Mouse (Mus musculus): ENCODE measurements around the gene Ptk6. TPM values are rescaled to one million over a fixed set of nuclear protein-coding genes. Genes with fewer than 3 reads are reported as not detected.

Gene Ptk6
- polyA plus RNA-seq, 1 experiment from 2014 or later, result 0.07 TPM

DNA sequence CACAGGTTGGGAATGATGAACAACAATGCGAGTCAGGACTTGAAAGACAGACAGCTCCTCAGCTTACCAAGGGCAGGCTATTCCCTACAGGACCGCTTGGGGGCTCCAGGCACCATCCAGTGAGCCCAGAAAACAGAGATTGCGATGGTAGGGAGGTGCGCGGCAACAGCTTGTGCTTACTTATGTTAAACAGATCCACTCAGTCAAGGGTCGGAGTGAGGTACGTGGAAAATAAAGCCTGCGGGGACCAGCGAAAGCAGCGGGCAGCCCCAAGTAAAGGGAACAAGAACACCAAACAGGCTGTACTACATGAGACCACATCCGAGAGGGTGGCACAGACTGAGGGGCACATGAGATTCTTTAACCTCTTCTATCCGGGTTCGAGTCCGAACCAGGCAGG is 16.0 kb downstream of the Ptk6 start:
- Histone ChIP-seq H3K9ac (ENCODE audit: low read length) (peak overlapping the region; percentile 92), H3K4me3 (ENCODE audit: low read length) (peak overlapping the region; percentile 82), H3K36me3 (ENCODE audit: control insufficient read depth, insufficient read depth) (no peaks in the 10 kb centered on the region), H3K27ac (ENCODE audit: low read length) (peak overlapping the region; percentile 93), H3K9me3 (replicated peaks; ENCODE audit: control insufficient read depth, low read length) (no peaks in the 10 kb centered on the region), H3K4me1 (ENCODE audit: control insufficient read depth, insufficient read depth, low read length) (peaks cover 6% of the 10 kb centered on the region), H3K27me3 (ENCODE audit: control insufficient read depth, insufficient read depth, low read length) (no peaks in the 10 kb centered on the region), H3K4me2 (ENCODE audit: low read depth, low read length) (peak overlapping the region; percentile 96)
- peak; percentile 77 for ATAC-seq (replicated peaks; ENCODE audit: extremely low read depth, insufficient read depth, low FRiP score)
- under 1% methylated on average over 14 of the region's 14 CpGs for WGBS

- no peak overlapping the region for H3K27ac ChIP-seq (ENCODE audit: low read length)
- no peaks in the 10 kb centered on the region for H3K9me3 ChIP-seq (replicated peaks; ENCODE audit: control insufficient read depth, low read length)
- no peak overlapping the region for H3K4me3 ChIP-seq (ENCODE audit: low read length)
- ATAC-seq (replicated peaks; ENCODE audit: extremely low read depth, insufficient read depth, low FRiP score), result no peak
- WGBS, result 53% methylated on average over 6 of the region's 6 CpGs
- H3K9ac ChIP-seq (ENCODE audit: low read length), result no peak overlapping the region
- H3K4me1 ChIP-seq (ENCODE audit: control insufficient read depth, insufficient read depth, low read length), result no peaks in the 10 kb centered on the region
- H3K4me2 ChIP-seq (ENCODE audit: low read depth, low read length), result no peak overlapping the region
- H3K36me3 ChIP-seq (ENCODE audit: control insufficient read depth, insufficient read depth), result no peaks in the 10 kb centered on the region
- H3K27me3 ChIP-seq (ENCODE audit: control insufficient read depth, insufficient read depth, low read length), result no peaks in the 10 kb centered on the region
Measured at GRCm38 (mm10) chr2:181180898-181181297, 21.7 kb downstream of the Ptk6 start.

- no peak overlapping the region for H3K4me3 ChIP-seq (ENCODE audit: low read length)
- ATAC-seq (replicated peaks; ENCODE audit: extremely low read depth, insufficient read depth, low FRiP score), result no peak
Measured at GRCm38 (mm10) chr2:181178471-181178870, 24.1 kb downstream of the Ptk6 start.

GRCm38 (mm10) chr2:181178015-181178414 is 24.6 kb downstream of the Ptk6 start:
- H3K4me1 ChIP-seq (ENCODE audit: control insufficient read depth, insufficient read depth, low read length), result no peaks in the 10 kb centered on the region
- WGBS, result 65% methylated on average over 3 of the region's 3 CpGs
- H3K27me3 ChIP-seq (ENCODE audit: control insufficient read depth, insufficient read depth, low read length), result no peaks in the 10 kb centered on the region
- H3K9ac ChIP-seq (ENCODE audit: low read length), result no peak overlapping the region
- H3K36me3 ChIP-seq (ENCODE audit: control insufficient read depth, insufficient read depth), result no peaks in the 10 kb centered on the region
- H3K4me2 ChIP-seq (ENCODE audit: low read depth, low read length), result no peak overlapping the region
- H3K27ac ChIP-seq (ENCODE audit: low read length), result no peak overlapping the region
- no peak overlapping the region for H3K4me3 ChIP-seq (ENCODE audit: low read length)
- H3K9me3 ChIP-seq (replicated peaks; ENCODE audit: control insufficient read depth, low read length), result no peaks in the 10 kb centered on the region
- no peak for ATAC-seq (replicated peaks; ENCODE audit: extremely low read depth, insufficient read depth, low FRiP score)

More at GRCm38 (mm10) chr2:181178471-181178870, 24.1 kb downstream of the Ptk6 start:
- H3K27ac ChIP-seq (ENCODE audit: low read length), result no peak overlapping the region
- no peaks in the 10 kb centered on the region for H3K36me3 ChIP-seq (ENCODE audit: control insufficient read depth, insufficient read depth)
- no peaks in the 10 kb centered on the region for H3K27me3 ChIP-seq (ENCODE audit: control insufficient read depth, insufficient read depth, low read length)
- H3K4me1 ChIP-seq (ENCODE audit: control insufficient read depth, insufficient read depth, low read length), result no peaks in the 10 kb centered on the region
- WGBS, result 51% methylated on average over 5 of the region's 5 CpGs
- no peak overlapping the region for H3K4me2 ChIP-seq (ENCODE audit: low read depth, low read length)
- H3K9me3 ChIP-seq (replicated peaks; ENCODE audit: control insufficient read depth, low read length), result no peaks in the 10 kb centered on the region
- no peak overlapping the region for H3K9ac ChIP-seq (ENCODE audit: low read length)

DNA sequence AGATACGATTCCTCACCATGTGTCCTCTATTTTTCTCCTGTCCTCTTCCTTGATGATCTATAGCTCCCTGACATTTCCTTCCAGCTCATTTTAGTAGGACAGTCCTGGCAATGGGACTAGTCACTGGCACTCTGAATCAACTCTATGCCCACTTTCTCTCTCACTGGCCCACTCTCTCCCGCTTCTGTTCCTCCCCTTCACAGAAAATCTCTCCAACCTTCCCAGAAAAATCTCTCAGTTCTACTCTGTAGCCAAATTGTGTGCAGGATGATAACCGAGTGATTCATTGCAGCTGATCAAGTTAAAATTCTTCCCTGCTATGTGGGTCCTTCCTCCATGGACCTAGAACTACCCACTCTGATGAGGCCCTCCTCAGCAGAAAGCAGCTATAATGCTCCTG is 27.9 kb downstream of the Ptk6 start:
- Histone ChIP-seq H3K27ac (ENCODE audit: low read length) (no peak overlapping the region), H3K4me2 (ENCODE audit: low read depth, low read length) (no peak overlapping the region), H3K27me3 (ENCODE audit: control insufficient read depth, insufficient read depth, low read length) (no peaks in the 10 kb centered on the region), H3K4me3 (ENCODE audit: low read length) (no peak overlapping the region), H3K9me3 (replicated peaks; ENCODE audit: control insufficient read depth, low read length) (0 out of 2 replicates have a peak, but pooled peaks cover under 1% of the 10 kb centered on the region), H3K36me3 (ENCODE audit: control insufficient read depth, insufficient read depth) (no peaks in the 10 kb centered on the region), H3K4me1 (ENCODE audit: control insufficient read depth, insufficient read depth, low read length) (no peaks in the 10 kb centered on the region), H3K9ac (ENCODE audit: low read length) (no peak overlapping the region)
- WGBS, result 81% methylated on average over 3 of the region's 3 CpGs
- ATAC-seq (replicated peaks; ENCODE audit: extremely low read depth, insufficient read depth, low FRiP score), result no peak

DNA sequence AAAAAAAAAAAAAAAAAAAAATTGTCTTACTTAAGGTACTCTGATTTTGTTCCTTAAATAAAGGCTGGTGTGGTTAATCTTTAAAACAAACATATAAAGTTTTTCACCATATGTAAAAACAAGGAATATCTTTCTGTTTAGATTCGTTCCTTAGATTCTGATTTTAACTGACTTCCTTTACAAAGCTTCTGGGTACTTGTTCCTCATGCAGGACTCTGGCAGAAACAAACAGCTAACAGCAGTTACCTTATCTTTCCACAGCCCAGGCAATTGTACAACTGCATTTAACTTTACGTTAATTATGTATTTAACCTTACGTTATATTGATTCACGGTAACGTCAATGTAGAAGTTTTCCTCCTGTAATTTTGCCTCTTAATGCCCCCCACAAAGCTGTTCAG is 36.1 kb downstream of the Ptk6 start:
- no peak overlapping the region for H3K27ac ChIP-seq (ENCODE audit: low read length)
- H3K4me2 ChIP-seq (ENCODE audit: low read depth, low read length), result no peak overlapping the region
- no peaks in the 10 kb centered on the region for H3K27me3 ChIP-seq (ENCODE audit: control insufficient read depth, insufficient read depth, low read length)
- no peaks in the 10 kb centered on the region for H3K36me3 ChIP-seq (ENCODE audit: control insufficient read depth, insufficient read depth)
- no peaks in the 10 kb centered on the region for H3K4me1 ChIP-seq (ENCODE audit: control insufficient read depth, insufficient read depth, low read length)
- no peak overlapping the region for H3K9ac ChIP-seq (ENCODE audit: low read length)
- no peak for ATAC-seq (replicated peaks; ENCODE audit: extremely low read depth, insufficient read depth, low FRiP score)
- 0 out of 2 replicates have a peak, but pooled peaks cover 3% of the 10 kb centered on the region for H3K9me3 ChIP-seq (replicated peaks; ENCODE audit: control insufficient read depth, low read length)
- 80% methylated on average over 5 of the region's 5 CpGs for WGBS
- H3K4me3 ChIP-seq (ENCODE audit: low read length), result no peak overlapping the region

- ATAC-seq (replicated peaks; ENCODE audit: extremely low read depth, insufficient read depth, low FRiP score), result no peak
- 56% methylated on average over 4 of the region's 4 CpGs for WGBS
- Histone ChIP-seq H3K9me3 (replicated peaks; ENCODE audit: control insufficient read depth, low read length) (no peaks in the 10 kb centered on the region), H3K27ac (ENCODE audit: low read length) (no peak overlapping the region), H3K9ac (ENCODE audit: low read length) (no peak overlapping the region), H3K4me1 (ENCODE audit: control insufficient read depth, insufficient read depth, low read length) (peaks cover 29% of the 10 kb centered on the region), H3K27me3 (ENCODE audit: control insufficient read depth, insufficient read depth, low read length) (peaks cover 14% of the 10 kb centered on the region), H3K36me3 (ENCODE audit: control insufficient read depth, insufficient read depth) (no peaks in the 10 kb centered on the region), H3K4me3 (ENCODE audit: low read length) (no peak overlapping the region), H3K4me2 (ENCODE audit: low read depth, low read length) (no peak overlapping the region)
Measured at GRCm38 (mm10) chr2:181160821-181161220, 41.8 kb downstream of the Ptk6 start.

- Histone ChIP-seq H3K27me3 (ENCODE audit: control insufficient read depth, insufficient read depth, low read length) (peaks cover 15% of the 10 kb centered on the region), H3K4me3 (ENCODE audit: low read length) (peak overlapping the region; percentile 11; the same call in 1 of the 2 replicates), H3K4me1 (ENCODE audit: control insufficient read depth, insufficient read depth, low read length) (peaks cover 34% of the 10 kb centered on the region), H3K9ac (ENCODE audit: low read length) (peak overlapping the region; percentile 66), H3K9me3 (replicated peaks; ENCODE audit: control insufficient read depth, low read length) (no peaks in the 10 kb centered on the region), H3K4me2 (ENCODE audit: low read depth, low read length) (peak overlapping the region; percentile 60), H3K36me3 (ENCODE audit: control insufficient read depth, insufficient read depth) (no peaks in the 10 kb centered on the region), H3K27ac (ENCODE audit: low read length) (peak overlapping the region; percentile 93)
- 0% methylated on average over 2 of the region's 2 CpGs for WGBS
- ATAC-seq (replicated peaks; ENCODE audit: extremely low read depth, insufficient read depth, low FRiP score), result peak; percentile 71
Measured at GRCm38 (mm10) chr2:181159771-181160170, 42.8 kb downstream of the Ptk6 start.

GRCm38 (mm10) chr2:181159091-181159514 is 43.5 kb downstream of the Ptk6 start:
- Histone ChIP-seq H3K4me2 (ENCODE audit: low read depth, low read length) (peak overlapping the region; percentile 60), H3K36me3 (ENCODE audit: control insufficient read depth, insufficient read depth) (no peaks in the 10 kb centered on the region), H3K4me1 (ENCODE audit: control insufficient read depth, insufficient read depth, low read length) (peaks cover 38% of the 10 kb centered on the region), H3K27me3 (ENCODE audit: control insufficient read depth, insufficient read depth, low read length) (peaks cover 15% of the 10 kb centered on the region), H3K4me3 (ENCODE audit: low read length) (peak overlapping the region; percentile 15), H3K27ac (ENCODE audit: low read length) (peak overlapping the region; percentile 93), H3K9me3 (replicated peaks; ENCODE audit: control insufficient read depth, low read length) (no peaks in the 10 kb centered on the region), H3K9ac (ENCODE audit: low read length) (peak overlapping the region; percentile 66)
- ATAC-seq (replicated peaks; ENCODE audit: extremely low read depth, insufficient read depth, low FRiP score), result peak; percentile 83
- 29% methylated on average over 7 of the region's 7 CpGs for WGBS

Measured in heart, embryonic 16.5 days (tissue).